Mouse (Mus musculus): ENCODE measurements at regions not wholly inside any gene's neighbourhood (a gene's known extent, or its start where the extent isn't known, plus 50 kb on each side); places are given as distances from the start of the nearest gene placed in this dataset.

DNA sequence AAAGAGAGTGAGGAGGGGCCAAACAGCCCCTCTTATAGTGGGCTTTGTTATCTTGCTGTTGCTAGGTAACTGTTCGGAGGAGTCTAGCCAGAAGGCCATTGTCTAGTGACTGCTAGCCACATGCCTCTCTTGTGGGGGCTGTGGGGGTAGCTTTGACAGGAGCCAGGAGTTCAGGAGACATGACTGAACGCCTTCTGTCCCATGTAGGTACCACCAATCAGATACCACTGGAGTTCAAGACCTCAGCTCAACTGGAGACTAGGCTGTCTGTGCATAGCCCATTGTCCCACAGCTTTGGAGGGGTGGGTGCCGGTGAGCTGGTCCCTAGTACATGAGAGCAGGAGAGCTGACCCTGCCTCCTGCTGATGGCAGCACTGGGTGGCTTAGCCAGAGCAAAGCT, 82.4 kb upstream of the Unc93a2 start:
- DNase-seq (ENCODE audit: low spot score): no peak

DNA sequence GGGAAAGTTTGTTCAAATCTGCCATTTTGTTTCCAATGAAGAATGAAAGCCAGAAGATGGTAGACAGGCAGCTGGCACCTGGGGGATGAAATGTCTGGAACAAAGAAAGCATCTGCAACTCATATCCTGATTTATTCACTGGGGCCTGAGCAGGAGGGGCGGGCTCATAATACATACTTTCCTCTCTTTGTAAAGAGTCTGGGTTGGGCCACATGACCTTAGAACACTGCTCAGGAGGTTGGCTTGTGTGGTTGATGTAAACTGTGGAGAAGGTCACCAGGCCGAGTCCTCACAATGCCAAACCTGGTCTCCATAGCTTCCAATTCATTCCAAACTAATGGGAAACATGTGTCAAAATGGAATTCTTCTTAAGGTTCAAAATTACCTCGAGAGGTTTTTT, 79.6 kb upstream of the Unc93a2 start:
- DNase-seq (ENCODE audit: low spot score): no peak

- no peak for DNase-seq (ENCODE audit: low spot score)
Measured at GRCm38 (mm10) chr17:7461164-7461563, 75.9 kb upstream of the Unc93a2 start.

DNA sequence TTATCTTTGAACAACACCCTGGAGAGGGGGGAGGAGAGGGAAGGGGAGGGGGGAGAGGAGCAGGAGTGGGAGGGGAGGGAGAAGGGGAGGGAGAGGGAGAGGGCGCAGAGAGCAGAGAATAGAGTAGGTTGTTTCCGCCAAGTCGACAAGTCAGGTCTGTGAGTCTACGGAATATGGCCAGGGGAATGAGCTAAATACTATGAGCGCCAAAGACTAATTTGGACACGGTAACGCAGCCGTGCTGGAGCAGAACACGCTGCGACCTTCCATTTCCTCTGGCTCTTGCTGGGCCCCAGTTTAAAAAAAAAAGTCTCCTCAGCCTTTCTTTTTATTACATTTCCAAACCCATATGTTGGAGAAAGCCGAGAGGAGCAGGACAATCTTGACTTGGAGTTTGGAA, 71.7 kb upstream of the Unc93a2 start:
- no peak for DNase-seq (ENCODE audit: low spot score)

DNA sequence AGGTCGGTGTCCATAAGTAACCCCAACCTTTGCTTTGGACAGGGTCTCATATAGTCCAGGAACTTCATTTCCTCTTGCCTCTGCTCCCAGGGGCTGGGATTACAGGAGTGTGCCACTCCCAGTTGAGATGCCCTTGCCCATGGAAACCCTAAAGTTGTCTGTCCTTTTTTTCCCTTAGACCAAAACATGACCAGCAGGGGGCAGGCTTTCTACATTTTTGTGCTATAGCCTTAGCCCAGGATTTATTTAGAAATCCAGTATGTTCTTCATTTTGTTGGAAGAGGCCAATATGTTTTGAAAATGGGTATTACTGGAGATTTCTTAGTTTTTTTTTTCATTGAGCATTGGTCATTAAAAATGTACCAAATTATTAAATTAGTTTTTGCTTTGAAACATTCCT, 58.6 kb upstream of the Unc93a2 start:
- peak; percentile 70 for DNase-seq (ENCODE audit: low spot score)

- no peak for DNase-seq (ENCODE audit: low spot score)
Measured at GRCm38 (mm10) chr17:7435075-7435474, 49.8 kb upstream of the Unc93a2 start.

Measured in layer of hippocampus, adult 11-12 months (tissue).